Mouse (Mus musculus) kidney, adult 2 months (tissue): Measurements from ENCODE around the gene Cubn.

Source experiments
- CTCF ChIP-seq: fragments of 200-500 bp; conservative IDR thresholded peaks from 2 replicates; pipeline ENCODE4 v1.5.1; 2011; ENCODE audit warnings: low read depth, mild to moderate bottlenecking, control low read depth, low read length, moderate library complexity, mixed read lengths; ENCODE audit not compliant: insufficient read depth, insufficient read length
- POLR2A ChIP-seq: fragments of 200-500 bp; IDR thresholded peaks from one replicate; pipeline ENCODE4 v1.6.1; 2011; ENCODE audit warnings: low read depth, low read length, control low read depth

DNA sequence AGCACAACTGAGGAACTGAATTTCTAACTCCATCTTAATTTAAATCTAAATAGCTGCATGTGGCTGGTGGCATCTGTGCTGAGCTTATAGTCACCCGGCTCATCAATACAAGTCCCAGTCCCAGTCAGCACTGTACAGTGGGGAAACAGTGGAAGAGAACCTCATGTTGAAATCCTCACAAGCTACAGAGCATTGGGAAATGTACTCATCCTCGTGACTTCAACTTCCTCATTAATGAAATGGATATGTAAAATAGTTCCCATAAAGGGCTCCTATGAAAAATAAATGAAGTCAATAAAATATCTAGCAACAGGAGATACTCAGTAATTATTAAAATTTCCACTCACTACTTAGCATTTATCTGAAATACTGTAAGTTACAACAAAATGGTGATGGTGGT is 46.6 kb upstream of the Cubn start:
- TF ChIP-seq CTCF (no peak), POLR2A (no peak)
